Mouse (Mus musculus): ENCODE data around the gene Tmem258.

DNA sequence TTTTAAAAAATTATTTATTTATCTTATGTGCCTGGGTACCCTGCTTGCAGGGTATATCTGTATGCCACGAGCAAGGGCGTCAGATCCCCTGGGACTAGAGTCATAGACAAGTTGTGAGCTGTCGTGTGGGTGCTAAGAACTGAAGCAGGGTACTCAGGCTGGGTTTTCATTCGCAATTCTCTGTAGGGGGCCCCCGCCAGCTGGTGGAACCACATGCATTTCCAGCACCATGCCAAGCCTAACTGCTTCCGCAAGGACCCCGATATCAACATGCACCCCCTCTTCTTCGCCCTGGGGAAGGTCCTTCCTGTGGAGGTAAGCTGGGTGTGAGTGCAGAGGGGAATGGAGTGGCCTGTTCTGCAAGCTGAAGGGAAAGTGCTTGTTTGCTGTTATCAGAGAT is 17.2 kb upstream of the Tmem258 start:
- no peak for TF ChIP-seq POLR2A (IDR thresholded peaks at IDR 0.05; ENCODE audit: low read depth, low read length)
- no peak for TF ChIP-seq CTCF (IDR thresholded peaks at IDR 0.05; ENCODE audit: extremely low read depth, insufficient read depth, insufficient read length, insufficient replicate concordance)
